Mouse (Mus musculus) splenic B cell, adult 2 months (primary cell): ENCODE data around the gene H13.

ENCODE experiments used
- DNase-seq: peaks from one replicate; pipeline ENCODE4 v3.0.0-alpha.2; 2011; ENCODE audit warnings: low read depth, low spot score
- H3K27me3 ChIP-seq: 2 replicates; pipeline ENCODE4 v1.6.1; 2012; ENCODE audit warnings: mild to moderate bottlenecking, low read length, moderate library complexity, mixed read lengths; ENCODE audit not compliant: control insufficient read depth, poor library complexity, insufficient read depth, severe bottlenecking
- H3K36me3 ChIP-seq: 2 replicates; pipeline ENCODE4 v1.6.1; 2012; ENCODE audit warnings: mild to moderate bottlenecking, low read length, moderate library complexity, mixed read lengths; ENCODE audit not compliant: control insufficient read depth, poor library complexity, insufficient read depth, severe bottlenecking

Gene H13

GRCm38 (mm10) chr2:152678302-152678701 is 9.0 kb downstream of the H13 start:
- peak; percentile 58 for DNase-seq
- H3K27me3 ChIP-seq = no peaks in the 10 kb centered on the region
- H3K36me3 ChIP-seq = peaks cover 4% of the 10 kb centered on the region

- peaks cover 7% of the 10 kb centered on the region for H3K36me3 ChIP-seq
- DNase-seq = no peak
- no peaks in the 10 kb centered on the region for H3K27me3 ChIP-seq
Measured at GRCm38 (mm10) chr2:152678925-152679324, 9.7 kb downstream of the H13 start.

- DNase-seq = no peak
- Histone ChIP-seq H3K27me3 (no peaks in the 10 kb centered on the region), H3K36me3 (peaks cover 9% of the 10 kb centered on the region)
Measured at GRCm38 (mm10) chr2:152679701-152680355, 10.6 kb downstream of the H13 start.

GRCm38 (mm10) chr2:152683086-152683485 is 13.8 kb downstream of the H13 start:
- Histone ChIP-seq H3K36me3 (peaks cover 15% of the 10 kb centered on the region), H3K27me3 (no peaks in the 10 kb centered on the region)
- DNase-seq = no peak

- Histone ChIP-seq H3K27me3 (no peaks in the 10 kb centered on the region), H3K36me3 (peaks cover 11% of the 10 kb centered on the region)
- DNase-seq = no peak
Measured at GRCm38 (mm10) chr2:152686399-152686798, 17.1 kb downstream of the H13 start.

GRCm38 (mm10) chr2:152686806-152687267 is 17.6 kb downstream of the H13 start, which contains the start of gene Mcts2:
TSS of gene Mcts2 (plus strand) at chr2:152687035.
- DNase-seq = peak; percentile 26

GRCm38 (mm10) chr2:152691564-152692217 is 22.4 kb downstream of the H13 start:
- H3K36me3 ChIP-seq = peaks cover 7% of the 10 kb centered on the region
- H3K27me3 ChIP-seq = no peaks in the 10 kb centered on the region
- no peak for DNase-seq

More at GRCm38 (mm10) chr2:152686806-152687267, 17.6 kb downstream of the H13 start, which contains the start of gene Mcts2:
- peaks cover 11% of the 10 kb centered on the region for H3K36me3 ChIP-seq
- H3K27me3 ChIP-seq = no peaks in the 10 kb centered on the region

GRCm38 (mm10) chr2:152693233-152693632 is 24.0 kb downstream of the H13 start:
- H3K36me3 ChIP-seq = peaks cover 3% of the 10 kb centered on the region
- DNase-seq = peak; percentile 77
- no peaks in the 10 kb centered on the region for H3K27me3 ChIP-seq

- H3K36me3 ChIP-seq = peaks cover 3% of the 10 kb centered on the region
- no peaks in the 10 kb centered on the region for H3K27me3 ChIP-seq
- DNase-seq = no peak
Measured at GRCm38 (mm10) chr2:152693735-152694134, 24.5 kb downstream of the H13 start.

GRCm38 (mm10) chr2:152694708-152695107 is 25.4 kb downstream of the H13 start:
- DNase-seq = no peak
- Histone ChIP-seq H3K36me3 (peaks cover 3% of the 10 kb centered on the region), H3K27me3 (no peaks in the 10 kb centered on the region)

GRCm38 (mm10) chr2:152696016-152696415 is 26.8 kb downstream of the H13 start:
- Histone ChIP-seq H3K36me3 (peaks cover 8% of the 10 kb centered on the region), H3K27me3 (no peaks in the 10 kb centered on the region)
- no peak for DNase-seq

- peaks cover 8% of the 10 kb centered on the region for H3K36me3 ChIP-seq
- H3K27me3 ChIP-seq = no peaks in the 10 kb centered on the region
- DNase-seq = peak; percentile 88
Measured at GRCm38 (mm10) chr2:152696476-152697164, 27.4 kb downstream of the H13 start.

- DNase-seq = no peak
- no peaks in the 10 kb centered on the region for H3K27me3 ChIP-seq
- peaks cover 13% of the 10 kb centered on the region for H3K36me3 ChIP-seq
Measured at GRCm38 (mm10) chr2:152700138-152700537, 30.9 kb downstream of the H13 start.

GRCm38 (mm10) chr2:152700725-152701124 is 31.5 kb downstream of the H13 start:
- no peak for DNase-seq
- Histone ChIP-seq H3K27me3 (no peaks in the 10 kb centered on the region), H3K36me3 (peaks cover 13% of the 10 kb centered on the region)
